Mouse (Mus musculus) heart, embryonic 12.5 days (tissue): ENCODE measurements around the gene Itga9. TPM values are rescaled to one million over a fixed set of nuclear protein-coding genes. Genes with fewer than 3 reads are reported as not detected.

ENCODE experiments used
- ATAC-seq: fragments of 200-750 bp; cut with Nextera tagmentation; 2 replicates; pipeline ENCODE4 v1.8.0; 2017; ENCODE audit warnings: moderate TSS enrichment, moderate library complexity; ENCODE audit not compliant: insufficient number of reproducible peaks, low FRiP score
- H3K27ac ChIP-seq: fragments of 300-500 bp; sonication (generic); 2 replicates; pipeline ENCODE4 v1.5.1; 2016; ENCODE audit warnings: mild to moderate bottlenecking, moderate library complexity; ENCODE audit not compliant: poor library complexity, severe bottlenecking
- H3K27me3 ChIP-seq: fragments of 300-500 bp; sonication (generic); replicated peaks from 2 replicates; pipeline ENCODE4 v1.6.1; 2016; ENCODE audit warnings: mild to moderate bottlenecking, moderate library complexity
- H3K36me3 ChIP-seq: fragments of 300-500 bp; sonication (generic); 2 replicates; pipeline ENCODE4 v1.6.1; 2016; ENCODE audit warnings: mild to moderate bottlenecking, moderate library complexity
- H3K4me1 ChIP-seq: fragments of 300-500 bp; sonication (generic); replicated peaks from 2 replicates; pipeline ENCODE4 v1.6.1; 2016; ENCODE audit warnings: mild to moderate bottlenecking
- H3K4me2 ChIP-seq: fragments of 300-500 bp; sonication (generic); 2 replicates; pipeline ENCODE4 v1.6.1; 2016; ENCODE audit warnings: mild to moderate bottlenecking, moderate library complexity
- H3K4me3 ChIP-seq: fragments of 300-500 bp; sonication (generic); 2 replicates; pipeline ENCODE4 v1.5.1; 2016; ENCODE audit warnings: mild to moderate bottlenecking
- H3K9ac ChIP-seq: fragments of 300-500 bp; sonication (generic); 2 replicates; pipeline ENCODE4 v1.6.1; 2016; ENCODE audit warnings: mild to moderate bottlenecking, moderate library complexity
- H3K9me3 ChIP-seq: fragments of 300-500 bp; sonication (generic); replicated peaks from 2 replicates; pipeline ENCODE4 v1.6.1; 2016; ENCODE audit warnings: mild to moderate bottlenecking, moderate library complexity
- WGBS: fragments of 180-500 bp; shearing (Covaris S2); methylation state at CpG from one replicate; pipeline ENCODE4 v1.1.7; 2016; 5-methylcytosine and 5-hydroxymethylcytosine counted together
- polyA plus RNA-seq: library from polyadenylated mRNA; unstranded; fragments of >200 nt; fragmentation: Nextera tagmentation; extraction: Ambion mirVana; gene quantifications from 2 replicates; pipeline ENCODE4 v1.2.1, GENCODE M21; 2016

Itga9 gene
- polyA plus RNA-seq, 1 experiment from 2014 or later: 21.0 TPM

DNA sequence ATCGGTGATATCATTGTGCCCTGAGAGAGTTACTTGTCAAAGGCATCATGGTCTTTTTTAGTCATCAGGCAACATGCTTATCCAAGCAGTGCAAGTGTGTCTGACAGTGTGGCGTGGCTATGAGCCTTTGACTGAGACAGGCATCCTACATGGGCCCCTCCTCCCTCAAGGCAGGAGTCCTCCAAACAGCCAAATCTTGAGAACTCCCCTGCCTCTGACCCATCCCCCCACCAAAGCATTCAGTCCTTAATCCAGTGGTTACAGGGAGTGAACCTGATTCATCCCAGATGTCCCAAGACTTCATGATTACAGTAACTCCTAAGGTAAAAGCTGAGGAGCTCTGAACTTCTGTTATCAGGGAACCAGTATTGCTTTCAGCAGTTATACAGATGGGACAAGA lies 188.2 kb downstream of the Itga9 start:
- WGBS: 26% methylated on average over 2 of the region's 2 CpGs
- no peak overlapping the region for H3K4me2 ChIP-seq
- H3K4me3 ChIP-seq: no peak overlapping the region
- no peak overlapping the region for H3K27ac ChIP-seq
- no peaks in the 10 kb centered on the region for H3K36me3 ChIP-seq
- no peaks in the 10 kb centered on the region for H3K27me3 ChIP-seq
- no peak overlapping the region for H3K9ac ChIP-seq
- ATAC-seq: no peak
- H3K9me3 ChIP-seq: no peaks in the 10 kb centered on the region
- peaks cover 11% of the 10 kb centered on the region for H3K4me1 ChIP-seq

DNA sequence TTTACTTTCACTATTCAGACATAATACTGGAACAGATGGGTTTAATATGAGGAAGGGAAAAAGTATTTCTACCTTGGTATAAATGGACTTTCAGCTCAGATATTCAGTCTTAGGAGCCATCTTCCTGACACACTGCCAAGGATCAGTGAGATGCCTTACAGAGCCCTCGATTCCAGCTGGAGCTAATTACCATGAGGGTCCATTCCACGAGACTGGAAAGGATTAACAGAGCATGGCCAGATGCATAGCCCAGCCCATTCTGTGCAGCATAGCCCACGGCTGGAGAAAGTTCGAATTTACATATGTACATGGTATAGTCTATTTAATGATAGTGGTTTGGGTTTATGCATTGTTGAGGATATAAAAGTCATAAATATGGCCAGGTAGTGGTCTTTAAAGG lies 188.8 kb downstream of the Itga9 start:
- no peak overlapping the region for H3K4me2 ChIP-seq
- no peak overlapping the region for H3K27ac ChIP-seq
- H3K9ac ChIP-seq: no peak overlapping the region
- H3K4me1 ChIP-seq: peaks cover 11% of the 10 kb centered on the region
- no peaks in the 10 kb centered on the region for H3K27me3 ChIP-seq
- no peaks in the 10 kb centered on the region; the same call in 1 of the 2 replicates for H3K9me3 ChIP-seq
- 64% methylated on average over 4 of the region's 4 CpGs for WGBS
- no peak for ATAC-seq
- H3K36me3 ChIP-seq: no peaks in the 10 kb centered on the region
- H3K4me3 ChIP-seq: no peak overlapping the region

DNA sequence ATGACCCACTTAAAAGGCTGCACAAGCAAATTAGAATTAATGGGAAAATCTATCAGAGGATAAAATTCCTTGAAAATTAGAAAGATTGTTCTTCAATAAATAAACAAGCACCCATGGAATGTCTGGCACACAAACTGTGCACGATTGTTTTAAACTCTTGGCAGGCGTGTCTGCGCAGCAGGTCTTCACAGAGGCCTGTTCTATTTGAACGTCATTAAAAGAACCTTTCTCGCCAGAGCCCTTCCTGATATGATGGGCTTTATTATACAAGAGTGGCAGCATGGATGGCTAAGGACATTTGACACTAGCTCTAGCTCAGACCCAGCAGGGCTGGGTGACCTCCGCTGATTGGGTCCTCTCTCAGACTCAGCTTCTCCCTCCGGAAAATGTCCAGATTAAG lies 192.6 kb downstream of the Itga9 start:
- Histone ChIP-seq H3K9ac (no peak overlapping the region), H3K27me3 (no peaks in the 10 kb centered on the region), H3K36me3 (0 out of 2 replicates have a peak, but pooled peaks cover 3% of the 10 kb centered on the region), H3K27ac (no peak overlapping the region), H3K9me3 (no peaks in the 10 kb centered on the region; the same call in 1 of the 2 replicates), H3K4me3 (no peak overlapping the region), H3K4me1 (peaks cover 10% of the 10 kb centered on the region), H3K4me2 (no peak overlapping the region)
- ATAC-seq: no peak
- WGBS: 84% methylated on average over 7 of the region's 7 CpGs

DNA sequence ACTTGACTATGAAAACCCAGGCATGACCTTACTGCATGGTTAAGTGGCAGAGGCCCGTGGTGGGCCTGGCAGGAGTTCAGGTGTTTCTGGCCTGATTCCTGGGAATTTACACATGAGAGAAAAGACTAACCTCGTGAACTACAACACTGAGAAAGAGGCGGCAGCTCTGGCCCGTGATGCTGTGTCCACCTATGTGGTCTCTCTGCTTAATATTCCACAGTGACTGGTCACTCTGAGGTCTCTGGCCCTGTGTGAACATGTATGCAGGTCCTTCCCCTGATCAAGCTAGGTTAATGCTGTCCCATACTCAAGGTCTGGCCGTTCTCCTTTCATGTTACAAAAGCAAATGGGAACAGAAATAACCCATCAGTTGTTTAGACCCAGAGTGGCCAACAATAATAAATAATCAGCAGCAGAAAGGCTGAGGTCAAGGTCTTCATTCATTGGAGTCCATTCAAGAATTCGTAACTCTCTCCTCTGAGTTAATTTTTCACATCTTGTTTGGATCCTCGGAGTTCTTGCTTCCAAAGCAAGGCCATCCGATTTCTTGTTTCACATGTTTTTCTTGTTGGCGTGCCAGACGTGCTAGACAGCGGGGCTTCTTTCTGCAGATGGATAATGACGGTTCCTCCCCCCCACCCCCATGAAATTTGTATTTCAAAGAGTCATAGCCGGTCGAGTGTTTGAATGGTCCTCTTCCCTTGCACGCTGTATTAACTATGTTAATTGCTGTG lies 194.9 kb downstream of the Itga9 start:
- no peak overlapping the region for H3K4me2 ChIP-seq
- 84% methylated on average over 15 of the region's 15 CpGs for WGBS
- 0 out of 2 replicates have a peak, but pooled peaks cover 6% of the 10 kb centered on the region for H3K4me1 ChIP-seq
- H3K27me3 ChIP-seq: no peaks in the 10 kb centered on the region
- H3K9ac ChIP-seq: no peak overlapping the region
- ATAC-seq: no peak
- no peak overlapping the region for H3K4me3 ChIP-seq
- no peaks in the 10 kb centered on the region; the same call in 1 of the 2 replicates for H3K9me3 ChIP-seq
- H3K36me3 ChIP-seq: 0 out of 2 replicates have a peak, but pooled peaks cover 3% of the 10 kb centered on the region
- H3K27ac ChIP-seq: no peak overlapping the region

DNA sequence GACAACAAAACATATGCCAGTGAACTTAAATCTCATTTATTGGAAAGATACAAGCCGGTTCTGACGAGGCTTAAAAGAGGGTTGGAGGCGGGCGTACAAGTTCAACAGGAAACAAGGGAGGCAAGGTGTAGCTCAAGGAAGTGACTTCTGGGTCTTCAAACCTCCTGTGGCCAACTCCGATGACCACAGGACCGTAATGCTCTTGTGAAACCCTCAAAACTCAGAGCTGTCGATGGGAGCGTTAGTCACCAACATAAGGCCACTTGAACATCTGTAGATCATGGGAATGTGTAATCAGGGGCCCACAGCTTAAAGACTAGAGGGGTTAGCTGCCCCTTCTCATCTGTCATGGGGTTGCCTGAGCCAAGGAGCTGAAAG lies 195.4 kb downstream of the Itga9 start:
- no peaks in the 10 kb centered on the region; the same call in 1 of the 2 replicates for H3K9me3 ChIP-seq
- no peak overlapping the region for H3K27ac ChIP-seq
- 0 out of 2 replicates have a peak, but pooled peaks cover 3% of the 10 kb centered on the region for H3K36me3 ChIP-seq
- H3K4me2 ChIP-seq: no peak overlapping the region
- no peak overlapping the region for H3K9ac ChIP-seq
- ATAC-seq: no peak
- H3K4me3 ChIP-seq: no peak overlapping the region
- 0 out of 2 replicates have a peak, but pooled peaks cover 9% of the 10 kb centered on the region for H3K4me1 ChIP-seq
- WGBS: 82% methylated on average over 8 of the region's 8 CpGs
- H3K27me3 ChIP-seq: no peaks in the 10 kb centered on the region

DNA sequence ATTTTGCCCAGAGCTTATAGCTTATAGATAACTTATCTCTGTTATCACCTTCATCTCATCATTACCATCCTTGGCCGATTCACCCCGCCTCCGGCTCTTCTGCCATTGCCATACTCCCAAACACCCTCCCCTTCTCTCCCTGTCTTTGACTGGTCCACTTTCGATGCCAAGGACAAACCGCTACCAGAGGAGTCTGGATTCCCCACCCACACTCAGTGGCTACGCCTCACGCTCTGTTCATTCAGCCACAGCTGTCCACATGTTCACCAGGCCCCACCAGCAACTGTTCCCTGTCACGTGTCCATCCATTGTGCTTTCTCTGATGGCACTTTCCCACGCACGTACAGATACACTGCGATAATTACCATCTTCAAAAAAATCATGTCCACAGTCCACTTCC lies 195.9 kb downstream of the Itga9 start:
- Histone ChIP-seq H3K4me3 (no peak overlapping the region), H3K9ac (no peak overlapping the region), H3K4me1 (0 out of 2 replicates have a peak, but pooled peaks cover 9% of the 10 kb centered on the region), H3K27me3 (no peaks in the 10 kb centered on the region), H3K27ac (no peak overlapping the region), H3K36me3 (0 out of 2 replicates have a peak, but pooled peaks cover 3% of the 10 kb centered on the region), H3K4me2 (no peak overlapping the region), H3K9me3 (no peaks in the 10 kb centered on the region; the same call in 1 of the 2 replicates)
- WGBS: 95% methylated on average over 11 of the region's 11 CpGs
- ATAC-seq: no peak

DNA sequence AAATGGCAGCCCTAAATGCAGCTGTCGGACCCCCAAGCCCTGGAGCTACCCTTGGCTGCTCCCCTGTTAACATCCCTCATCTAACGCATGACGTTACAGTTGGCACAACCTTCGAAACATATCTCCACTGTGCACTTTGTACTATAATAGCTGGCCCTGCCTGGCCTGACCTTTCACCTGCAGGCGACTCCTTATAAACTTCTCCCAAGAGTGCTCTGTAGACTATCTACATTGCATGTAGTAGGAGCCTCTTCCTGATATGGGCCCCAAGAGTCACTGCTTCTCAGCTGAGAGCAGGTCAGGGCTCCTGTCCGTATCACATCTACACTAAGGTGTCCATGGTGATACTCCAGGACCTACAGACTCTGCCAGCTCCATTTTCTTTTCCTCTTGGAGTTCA lies 199.2 kb downstream of the Itga9 start:
- 77% methylated on average over 6 of the region's 6 CpGs for WGBS
- Histone ChIP-seq H3K4me3 (no peak overlapping the region), H3K36me3 (peaks cover 11% of the 10 kb centered on the region), H3K9ac (no peak overlapping the region), H3K9me3 (no peaks in the 10 kb centered on the region), H3K4me2 (no peak overlapping the region), H3K27me3 (no peaks in the 10 kb centered on the region), H3K27ac (no peak overlapping the region), H3K4me1 (0 out of 2 replicates have a peak, but pooled peaks cover 9% of the 10 kb centered on the region)
- no peak for ATAC-seq

DNA sequence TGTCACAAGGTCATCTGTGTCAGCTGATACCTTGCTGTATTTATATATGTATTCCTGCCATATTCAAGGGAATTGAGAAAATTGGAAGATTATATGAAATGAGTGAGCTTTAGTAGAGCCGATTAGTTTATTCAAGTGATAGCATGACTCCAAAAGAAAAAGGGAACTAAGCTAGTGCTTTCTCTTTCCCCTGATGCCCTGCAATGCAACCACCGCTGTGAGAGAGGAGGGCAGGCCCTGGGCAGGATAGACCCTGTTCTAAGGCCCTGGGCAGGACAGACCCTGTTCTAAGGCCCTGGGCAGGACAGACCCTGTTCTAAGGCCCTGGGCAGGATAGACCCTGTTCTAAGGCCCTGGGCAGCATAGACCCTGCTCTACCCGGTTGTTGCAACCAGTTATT lies 201.2 kb downstream of the Itga9 start:
- Histone ChIP-seq H3K27ac (no peak overlapping the region), H3K27me3 (no peaks in the 10 kb centered on the region), H3K9me3 (no peaks in the 10 kb centered on the region), H3K9ac (no peak overlapping the region), H3K4me3 (no peak overlapping the region), H3K4me1 (0 out of 2 replicates have a peak, but pooled peaks cover 9% of the 10 kb centered on the region), H3K36me3 (peaks cover 11% of the 10 kb centered on the region), H3K4me2 (no peak overlapping the region)
- WGBS: 90% methylated on average over 3 of the region's 3 CpGs
- ATAC-seq: no peak

DNA sequence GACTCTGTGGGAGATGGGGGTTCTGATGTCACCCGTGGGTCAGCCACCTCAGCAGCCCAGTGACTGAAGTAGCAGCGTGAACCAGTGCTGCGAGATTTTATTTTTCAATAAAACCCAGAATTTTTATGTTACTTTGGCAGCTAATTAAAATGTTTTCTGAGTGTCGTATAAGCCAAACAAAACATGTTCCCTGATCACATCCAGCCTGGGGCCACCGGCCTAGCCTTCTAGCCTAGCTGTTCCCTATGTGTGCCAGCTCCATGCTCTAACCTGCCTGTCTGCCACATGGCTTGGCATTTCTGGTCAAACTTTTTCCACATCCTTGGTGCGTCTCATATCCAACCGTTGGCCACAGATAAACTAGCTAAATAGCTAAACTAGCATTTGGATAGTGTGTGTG lies 205.7 kb downstream of the Itga9 start:
- ATAC-seq: no peak
- no peak overlapping the region for H3K9ac ChIP-seq
- peaks cover 4% of the 10 kb centered on the region; the same call in 1 of the 2 replicates for H3K9me3 ChIP-seq
- no peak overlapping the region for H3K4me3 ChIP-seq
- H3K27ac ChIP-seq: no peak overlapping the region
- H3K4me2 ChIP-seq: no peak overlapping the region
- peaks cover 12% of the 10 kb centered on the region for H3K36me3 ChIP-seq
- H3K4me1 ChIP-seq: no peaks in the 10 kb centered on the region
- H3K27me3 ChIP-seq: no peaks in the 10 kb centered on the region
- WGBS: 90% methylated on average over 7 of the region's 7 CpGs

DNA sequence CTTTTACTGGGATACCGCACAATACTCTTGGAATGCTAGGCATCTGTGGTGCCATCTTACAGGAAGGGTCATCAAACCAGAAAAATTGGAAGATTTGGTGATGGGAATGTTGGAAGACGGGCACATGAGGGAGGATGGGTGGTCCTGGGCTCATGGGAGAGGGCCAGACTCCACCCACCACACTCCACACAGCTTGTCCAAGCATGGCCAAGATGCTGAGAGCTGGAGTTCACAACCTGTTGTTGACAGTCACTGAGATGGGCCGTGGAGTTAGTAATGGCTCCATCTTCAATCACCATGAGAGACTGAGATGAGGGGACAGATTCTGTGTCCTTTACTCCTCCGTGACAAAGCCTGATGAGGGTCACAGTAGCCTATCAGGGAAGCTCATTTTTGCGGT lies 207.0 kb downstream of the Itga9 start:
- Histone ChIP-seq H3K4me3 (no peak overlapping the region), H3K27ac (no peak overlapping the region), H3K4me2 (no peak overlapping the region), H3K36me3 (peaks cover 4% of the 10 kb centered on the region; the same call in 1 of the 2 replicates), H3K4me1 (no peaks in the 10 kb centered on the region), H3K9me3 (peaks cover 4% of the 10 kb centered on the region; the same call in 1 of the 2 replicates), H3K27me3 (no peaks in the 10 kb centered on the region), H3K9ac (no peak overlapping the region)
- ATAC-seq: no peak
- 83% methylated on average over 5 of the region's 5 CpGs for WGBS

DNA sequence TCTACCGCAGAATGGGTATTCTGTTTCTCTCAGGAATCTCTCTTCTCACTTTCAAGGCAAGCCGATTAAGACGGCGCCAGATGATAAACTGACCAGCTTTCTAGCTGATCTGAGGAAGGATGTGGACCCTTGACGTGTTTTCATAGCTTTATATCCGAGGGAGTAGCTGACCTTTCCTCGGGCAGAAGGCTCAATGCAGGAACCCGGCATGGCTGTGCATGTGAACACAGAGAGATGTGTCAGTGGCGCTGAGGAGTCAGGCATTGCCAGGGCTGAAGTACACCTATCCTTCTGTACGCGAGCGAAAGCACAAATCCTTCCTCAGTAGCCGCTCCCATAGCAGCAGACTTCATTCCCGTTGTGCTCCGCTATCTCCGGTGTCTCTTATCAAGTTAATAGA lies 207.6 kb downstream of the Itga9 start:
- WGBS: 73% methylated on average over 16 of the region's 16 CpGs
- Histone ChIP-seq H3K36me3 (peaks cover 4% of the 10 kb centered on the region; the same call in 1 of the 2 replicates), H3K9ac (no peak overlapping the region), H3K27ac (no peak overlapping the region), H3K4me2 (no peak overlapping the region), H3K27me3 (no peaks in the 10 kb centered on the region), H3K9me3 (peaks cover 4% of the 10 kb centered on the region; the same call in 1 of the 2 replicates), H3K4me3 (no peak overlapping the region), H3K4me1 (no peaks in the 10 kb centered on the region)
- no peak for ATAC-seq
